Mouse (Mus musculus): ENCODE measurements around the gene Slc22a7. TPM values are rescaled to one million over a fixed set of nuclear protein-coding genes. Genes with fewer than 3 reads are reported as not detected.

Gene Slc22a7
- polyA plus RNA-seq, 1 experiment from 2014 or later = not detected

- Histone ChIP-seq H3K4me3 (replicated peaks; ENCODE audit: low read length) (no peak overlapping the region), H3K9me3 (replicated peaks; ENCODE audit: control insufficient read depth, low read length) (no peaks in the 10 kb centered on the region), H3K27me3 (ENCODE audit: control insufficient read depth, insufficient read depth, low read length) (peaks cover 25% of the 10 kb centered on the region), H3K4me1 (ENCODE audit: control insufficient read depth, insufficient read depth, low read length) (peaks cover 19% of the 10 kb centered on the region), H3K9ac (ENCODE audit: low read length) (no peak overlapping the region), H3K27ac (ENCODE audit: low read length) (no peak overlapping the region), H3K4me2 (ENCODE audit: low read depth, low read length) (no peak overlapping the region), H3K36me3 (ENCODE audit: control insufficient read depth, insufficient read depth, low read length) (no peaks in the 10 kb centered on the region)
- 43% methylated on average over 5 of the region's 5 CpGs for WGBS
- ATAC-seq (ENCODE audit: insufficient read depth, low FRiP score) = no peak
Measured at GRCm38 (mm10) chr17:46452683-46453082, 14.4 kb upstream of the Slc22a7 start.

DNA sequence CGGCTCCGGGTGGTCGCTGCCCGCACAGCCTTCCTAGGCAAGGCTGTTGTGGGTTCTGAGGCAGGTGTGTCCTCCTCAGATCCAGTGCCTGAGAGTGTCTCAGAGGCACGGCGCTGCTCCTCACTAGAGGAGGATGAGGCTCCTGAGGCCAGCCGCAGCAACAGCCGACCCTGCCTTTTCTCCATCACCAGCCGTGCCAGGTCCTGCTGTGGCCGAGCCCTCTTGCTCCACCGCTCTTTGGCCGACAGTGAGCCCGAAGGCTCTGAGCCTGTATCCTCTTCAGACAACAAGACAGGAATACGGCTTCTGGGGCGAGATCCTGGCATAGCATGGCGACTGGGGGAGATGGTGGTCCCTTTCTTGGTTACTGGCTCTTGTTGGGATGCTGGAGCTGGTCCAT is 8.0 kb upstream of the Slc22a7 start:
- Histone ChIP-seq H3K4me1 (ENCODE audit: control insufficient read depth, insufficient read depth, low read length) (peaks cover 17% of the 10 kb centered on the region), H3K27me3 (ENCODE audit: control insufficient read depth, insufficient read depth, low read length) (peaks cover 27% of the 10 kb centered on the region), H3K4me2 (ENCODE audit: low read depth, low read length) (no peak overlapping the region), H3K9me3 (replicated peaks; ENCODE audit: control insufficient read depth, low read length) (no peaks in the 10 kb centered on the region), H3K9ac (ENCODE audit: low read length) (no peak overlapping the region), H3K27ac (ENCODE audit: low read length) (no peak overlapping the region), H3K4me3 (replicated peaks; ENCODE audit: low read length) (no peak overlapping the region), H3K36me3 (ENCODE audit: control insufficient read depth, insufficient read depth, low read length) (no peaks in the 10 kb centered on the region)
- no peak for ATAC-seq (ENCODE audit: insufficient read depth, low FRiP score)
- WGBS = 93% methylated on average over 16 of the region's 16 CpGs

GRCm38 (mm10) chr17:46444839-46445579 is 6.8 kb upstream of the Slc22a7 start:
- WGBS = 3% methylated on average over 50 of the region's 50 CpGs
- Histone ChIP-seq H3K9ac (ENCODE audit: low read length) (peak overlapping the region; percentile 67), H3K36me3 (ENCODE audit: control insufficient read depth, insufficient read depth, low read length) (no peaks in the 10 kb centered on the region), H3K27me3 (ENCODE audit: control insufficient read depth, insufficient read depth, low read length) (peaks cover 27% of the 10 kb centered on the region), H3K27ac (ENCODE audit: low read length) (no peak overlapping the region), H3K4me1 (ENCODE audit: control insufficient read depth, insufficient read depth, low read length) (peaks cover 17% of the 10 kb centered on the region), H3K9me3 (replicated peaks; ENCODE audit: control insufficient read depth, low read length) (no peaks in the 10 kb centered on the region), H3K4me2 (ENCODE audit: low read depth, low read length) (peak overlapping the region; percentile 72), H3K4me3 (replicated peaks; ENCODE audit: low read length) (peak overlapping the region; percentile 45)
- peak; percentile 38; the same call in 1 of the 2 replicates for ATAC-seq (ENCODE audit: insufficient read depth, low FRiP score)

GRCm38 (mm10) chr17:46439176-46439575 is 919 bp upstream of the Slc22a7 start:
- Histone ChIP-seq H3K36me3 (ENCODE audit: control insufficient read depth, insufficient read depth, low read length) (no peaks in the 10 kb centered on the region), H3K4me2 (ENCODE audit: low read depth, low read length) (no peak overlapping the region), H3K4me3 (replicated peaks; ENCODE audit: low read length) (no peak overlapping the region), H3K4me1 (ENCODE audit: control insufficient read depth, insufficient read depth, low read length) (0 out of 2 replicates have a peak, but pooled peaks cover 8% of the 10 kb centered on the region), H3K9me3 (replicated peaks; ENCODE audit: control insufficient read depth, low read length) (no peaks in the 10 kb centered on the region), H3K27ac (ENCODE audit: low read length) (no peak overlapping the region), H3K9ac (ENCODE audit: low read length) (no peak overlapping the region), H3K27me3 (ENCODE audit: control insufficient read depth, insufficient read depth, low read length) (peaks cover 10% of the 10 kb centered on the region; the same call in 1 of the 2 replicates)
- WGBS = 95% methylated on average over 10 of the region's 10 CpGs
- ATAC-seq (ENCODE audit: insufficient read depth, low FRiP score) = no peak

DNA sequence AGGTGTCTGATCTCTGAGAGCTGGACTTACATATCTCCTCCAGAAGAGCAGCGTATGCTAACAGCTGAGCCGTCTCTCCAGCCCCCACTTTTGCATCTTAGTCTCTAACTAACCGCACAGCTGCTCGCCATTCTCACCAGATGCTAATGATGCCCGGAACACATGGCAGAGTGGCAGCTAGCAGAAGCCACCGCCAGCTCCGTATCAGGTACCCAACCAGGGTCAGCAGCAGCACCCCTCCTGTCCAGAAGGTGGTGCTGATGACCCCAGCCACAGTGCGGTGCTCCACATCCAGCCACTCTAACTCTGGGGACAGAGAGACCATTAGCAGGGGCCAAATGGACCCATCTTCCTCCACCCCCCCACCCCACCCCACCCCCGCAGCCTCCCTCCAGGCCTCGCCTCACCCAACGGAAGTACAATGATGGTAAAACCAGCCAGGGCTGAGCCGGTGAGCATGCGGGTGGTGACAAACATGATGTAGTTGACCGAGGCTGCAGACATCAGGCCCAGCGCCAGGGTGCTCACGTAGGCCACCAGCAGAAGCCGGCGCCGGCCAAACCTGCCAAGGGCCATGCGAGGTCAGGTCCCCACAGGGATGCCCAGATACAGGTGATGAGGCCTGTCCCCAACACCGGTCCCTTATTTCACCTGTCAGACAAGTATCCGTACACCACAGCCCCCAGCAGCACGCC is 1.4 kb downstream of the Slc22a7 start:
- Histone ChIP-seq H3K9me3 (replicated peaks; ENCODE audit: control insufficient read depth, low read length) (no peaks in the 10 kb centered on the region), H3K27ac (ENCODE audit: low read length) (no peak overlapping the region), H3K27me3 (ENCODE audit: control insufficient read depth, insufficient read depth, low read length) (0 out of 2 replicates have a peak, but pooled peaks cover 7% of the 10 kb centered on the region), H3K4me2 (ENCODE audit: low read depth, low read length) (no peak overlapping the region), H3K4me1 (ENCODE audit: control insufficient read depth, insufficient read depth, low read length) (peaks cover 3% of the 10 kb centered on the region; the same call in 1 of the 2 replicates), H3K9ac (ENCODE audit: low read length) (no peak overlapping the region), H3K36me3 (ENCODE audit: control insufficient read depth, insufficient read depth, low read length) (no peaks in the 10 kb centered on the region), H3K4me3 (replicated peaks; ENCODE audit: low read length) (no peak overlapping the region)
- ATAC-seq (ENCODE audit: insufficient read depth, low FRiP score) = no peak
- 29% methylated on average over 23 of the region's 23 CpGs for WGBS

DNA sequence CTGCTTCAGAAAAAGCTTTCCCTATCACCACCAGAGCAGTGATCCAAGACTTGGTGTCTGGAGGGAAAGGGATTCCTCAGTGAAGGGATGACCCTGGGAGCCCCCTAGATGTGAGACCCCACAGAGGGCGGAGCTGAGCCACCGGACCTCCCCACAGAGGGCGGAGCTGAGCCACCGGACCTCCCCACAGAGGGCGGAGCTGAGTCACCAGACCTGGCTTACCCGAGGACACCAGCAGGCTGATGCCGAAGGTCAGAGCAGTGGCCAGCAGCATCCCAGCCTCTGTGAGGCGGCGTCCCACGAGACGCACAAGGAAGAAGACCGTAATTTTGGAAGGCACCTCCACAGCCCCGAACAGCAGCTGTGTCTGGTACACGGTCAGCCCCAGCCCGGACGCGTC is 4.6 kb downstream of the Slc22a7 start:
- Histone ChIP-seq H3K27me3 (ENCODE audit: control insufficient read depth, insufficient read depth, low read length) (0 out of 2 replicates have a peak, but pooled peaks cover 7% of the 10 kb centered on the region), H3K4me3 (replicated peaks; ENCODE audit: low read length) (peak overlapping the region; percentile 16), H3K9me3 (replicated peaks; ENCODE audit: control insufficient read depth, low read length) (no peaks in the 10 kb centered on the region), H3K4me2 (ENCODE audit: low read depth, low read length) (peak overlapping the region; percentile 44), H3K36me3 (ENCODE audit: control insufficient read depth, insufficient read depth, low read length) (no peaks in the 10 kb centered on the region), H3K27ac (ENCODE audit: low read length) (no peak overlapping the region), H3K4me1 (ENCODE audit: control insufficient read depth, insufficient read depth, low read length) (peaks cover 3% of the 10 kb centered on the region; the same call in 1 of the 2 replicates), H3K9ac (ENCODE audit: low read length) (peak overlapping the region; percentile 46)
- WGBS = 6% methylated on average over 17 of the region's 17 CpGs
- peak; percentile 42; the same call in 1 of the 2 replicates for ATAC-seq (ENCODE audit: insufficient read depth, low FRiP score)

GRCm38 (mm10) chr17:46428761-46429414 is 9.4 kb downstream of the Slc22a7 start, which contains the start of gene Crip3:
Crip3 (plus strand) TSS chr17:46428926.
- ATAC-seq (ENCODE audit: insufficient read depth, low FRiP score) = peak; percentile 39; the same call in 1 of the 2 replicates
- Histone ChIP-seq H3K4me3 (replicated peaks; ENCODE audit: low read length) (peak within 1 kb of the TSS; percentile 19; the same call in 1 of the 2 replicates), H3K27me3 (ENCODE audit: control insufficient read depth, insufficient read depth, low read length) (no peaks in the 10 kb centered on the region), H3K9ac (ENCODE audit: low read length) (peak within 1 kb of the TSS; percentile 9; the same call in 1 of the 2 replicates), H3K4me2 (ENCODE audit: low read depth, low read length) (peak within 1 kb of the TSS; percentile 44), H3K27ac (ENCODE audit: low read length) (no peak within 1 kb of the TSS), H3K4me1 (ENCODE audit: control insufficient read depth, insufficient read depth, low read length) (peaks cover 2% of the 10 kb centered on the region; the same call in 1 of the 2 replicates), H3K9me3 (replicated peaks; ENCODE audit: control insufficient read depth, low read length) (no peaks in the 10 kb centered on the region), H3K36me3 (ENCODE audit: control insufficient read depth, insufficient read depth, low read length) (no peaks in the 10 kb centered on the region)
- WGBS = 15% methylated on average over 18 of the region's 18 CpGs

DNA sequence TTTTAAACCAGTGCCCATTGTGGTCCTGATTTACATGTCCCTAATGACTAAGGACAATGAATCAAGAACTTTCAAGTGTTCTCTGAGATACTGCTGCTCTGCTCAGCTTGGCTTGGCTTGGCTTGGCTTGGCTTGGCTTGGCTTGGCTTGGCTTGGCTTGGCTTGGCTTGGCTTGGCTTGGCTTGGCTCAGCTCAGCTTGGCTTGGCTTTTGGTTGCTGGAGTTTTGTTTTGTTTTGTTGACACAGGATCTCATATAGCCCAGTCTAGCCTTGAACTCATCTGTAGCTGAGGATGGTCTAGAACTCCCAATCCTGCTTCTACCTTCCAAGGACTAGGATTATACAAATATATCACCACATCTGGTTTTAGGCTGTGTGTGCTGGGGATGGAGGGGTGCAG is 11.8 kb downstream of the Slc22a7 start:
- no peak overlapping the region for H3K9ac ChIP-seq (ENCODE audit: low read length)
- no peaks in the 10 kb centered on the region for H3K27me3 ChIP-seq (ENCODE audit: control insufficient read depth, insufficient read depth, low read length)
- H3K36me3 ChIP-seq (ENCODE audit: control insufficient read depth, insufficient read depth, low read length) = no peaks in the 10 kb centered on the region
- no peaks in the 10 kb centered on the region for H3K4me1 ChIP-seq (ENCODE audit: control insufficient read depth, insufficient read depth, low read length)
- no peak for ATAC-seq (ENCODE audit: insufficient read depth, low FRiP score)
- no peaks in the 10 kb centered on the region for H3K9me3 ChIP-seq (replicated peaks; ENCODE audit: control insufficient read depth, low read length)
- H3K4me3 ChIP-seq (replicated peaks; ENCODE audit: low read length) = no peak overlapping the region
- H3K27ac ChIP-seq (ENCODE audit: low read length) = no peak overlapping the region
- no peak overlapping the region for H3K4me2 ChIP-seq (ENCODE audit: low read depth, low read length)

GRCm38 (mm10) chr17:46419717-46420116 is 18.5 kb downstream of the Slc22a7 start:
- no peaks in the 10 kb centered on the region for H3K36me3 ChIP-seq (ENCODE audit: control insufficient read depth, insufficient read depth, low read length)

More at GRCm38 (mm10) chr17:46419717-46420116, 18.5 kb downstream of the Slc22a7 start:
- Histone ChIP-seq H3K4me3 (replicated peaks; ENCODE audit: low read length) (no peak overlapping the region), H3K9me3 (replicated peaks; ENCODE audit: control insufficient read depth, low read length) (no peaks in the 10 kb centered on the region), H3K4me1 (ENCODE audit: control insufficient read depth, insufficient read depth, low read length) (no peaks in the 10 kb centered on the region), H3K27ac (ENCODE audit: low read length) (no peak overlapping the region), H3K4me2 (ENCODE audit: low read depth, low read length) (no peak overlapping the region), H3K9ac (ENCODE audit: low read length) (no peak overlapping the region), H3K27me3 (ENCODE audit: control insufficient read depth, insufficient read depth, low read length) (no peaks in the 10 kb centered on the region)
- no peak for ATAC-seq (ENCODE audit: insufficient read depth, low FRiP score)
